Mouse (Mus musculus) E14TG2a.4 (cell line): ENCODE results near the gene Padi3.

Experiments used
- CTCF ChIP-seq: conservative IDR thresholded peaks from 2 replicates; pipeline ENCODE4 v1.5.1; 2014; ENCODE audit warnings: low read length
- NANOG ChIP-seq: IDR thresholded peaks from 2 replicates; pipeline ENCODE4 v1.6.1; 2014; ENCODE audit warnings: borderline replicate concordance, low read length, mixed read lengths

GRCm38 (mm10) chr4:140740655-140741054 is 69.8 kb downstream of the Padi3 start:
- TF ChIP-seq CTCF (no peak), NANOG (no peak)
